Mouse (Mus musculus): ENCODE results near the gene Prpf3. TPM values are rescaled to one million over a fixed set of nuclear protein-coding genes. Genes with fewer than 3 reads are reported as not detected.

Prpf3 gene
- 14.9 and 16.5 TPM in 2 replicates for polyA plus RNA-seq (2015; fragmentation: Nextera tagmentation; extraction: Ambion mirVana)

DNA sequence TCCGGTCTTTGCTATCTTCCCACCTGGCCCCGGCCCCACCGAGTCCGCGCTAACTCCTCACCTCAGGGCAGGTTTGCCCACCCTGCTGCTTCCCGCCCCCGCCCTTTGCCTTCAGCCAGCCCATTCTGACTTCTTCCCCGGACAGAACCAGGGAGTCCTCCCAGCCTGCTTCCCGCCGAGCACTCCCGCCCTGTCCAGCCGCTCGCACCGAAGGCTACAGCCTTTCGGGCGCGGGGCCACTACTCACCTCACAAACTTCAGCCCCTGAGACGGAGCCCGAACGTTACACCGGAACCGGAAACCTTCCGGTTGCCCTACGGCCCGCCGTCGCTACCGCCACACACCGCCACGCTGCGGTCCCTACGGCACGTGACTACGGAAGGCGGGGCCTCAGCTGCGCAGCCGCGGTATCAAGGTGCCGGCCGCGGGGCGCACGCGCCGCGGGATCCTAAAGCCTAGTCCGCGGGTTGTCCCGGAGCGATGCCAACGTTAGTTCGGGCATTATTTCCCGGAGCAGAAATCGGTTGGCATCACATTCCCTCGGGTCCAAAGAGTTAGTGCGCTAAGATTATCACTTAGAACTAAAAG lies at the start of gene Prpf3:
Gene Prpf3, minus strand, starts transcription at position 384 of the 588 bp plus-strand sequence.
- peaks cover 27% of the 10 kb centered on the region for H3K36me3 ChIP-seq (ENCODE audit: control insufficient read depth, insufficient read depth)
- TF ChIP-seq CTCF (IDR thresholded peaks at IDR 0.05; ENCODE audit: low read depth), result no peak
- peak within 1 kb of the TSS; percentile 83 for H3K9ac ChIP-seq (ENCODE audit: low read depth, low read length)
- H3K4me1 ChIP-seq (replicated peaks; ENCODE audit: control insufficient read depth, insufficient read depth, low read length), result no peaks in the 10 kb centered on the region
- H3K27me3 ChIP-seq (replicated peaks; ENCODE audit: control insufficient read depth, insufficient read depth, low read length), result no peaks in the 10 kb centered on the region
- peak within 1 kb of the TSS; percentile 86 for H3K4me2 ChIP-seq (replicated peaks; ENCODE audit: low read depth)
- WGBS, result under 1% methylated on average over 56 of the region's 56 CpGs
- H3K9me3 ChIP-seq (ENCODE audit: control insufficient read depth), result no peaks in the 10 kb centered on the region
- peak; percentile 97 for ATAC-seq
- H3K27ac ChIP-seq (ENCODE audit: low read depth, low read length), result peak within 1 kb of the TSS; percentile 81
- peak within 1 kb of the TSS; percentile 91 for H3K4me3 ChIP-seq (ENCODE audit: low read depth, low read length)

DNA sequence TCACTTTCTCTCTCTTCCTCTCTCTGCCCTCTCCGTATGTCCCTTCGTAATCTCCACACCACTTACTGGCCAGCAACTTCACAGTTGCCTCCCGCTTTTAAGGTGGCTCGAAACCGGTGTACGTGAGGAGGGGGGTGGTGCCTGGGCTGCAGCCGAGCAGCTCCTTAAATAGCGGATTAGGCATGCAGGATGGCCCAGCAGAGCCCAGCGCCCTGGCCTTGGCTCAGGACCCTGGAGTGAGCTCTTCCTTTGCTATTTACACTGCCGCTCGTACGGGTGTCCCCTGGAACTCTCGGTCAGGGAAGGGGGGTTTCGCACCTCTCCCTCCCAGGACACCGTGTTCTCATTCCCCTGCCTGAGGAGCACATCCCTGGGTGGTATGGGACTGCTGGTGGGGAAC lies 48.9 kb upstream of the Prpf3 start, which contains the start of gene Car14:
Gene Car14, minus strand, starts transcription at position 124 of the 400 bp plus-strand sequence.
- no peaks in the 10 kb centered on the region for H3K9me3 ChIP-seq (ENCODE audit: control insufficient read depth)
- ATAC-seq, result no peak
- peaks cover 8% of the 10 kb centered on the region; the same call in 1 of the 2 replicates for H3K27me3 ChIP-seq (replicated peaks; ENCODE audit: control insufficient read depth, insufficient read depth, low read length)
- no peaks in the 10 kb centered on the region for H3K36me3 ChIP-seq (ENCODE audit: control insufficient read depth, insufficient read depth)
- H3K4me1 ChIP-seq (replicated peaks; ENCODE audit: control insufficient read depth, insufficient read depth, low read length), result no peaks in the 10 kb centered on the region
- WGBS, result 6% methylated on average over 15 of the region's 15 CpGs
- H3K9ac ChIP-seq (ENCODE audit: low read depth, low read length), result peak within 1 kb of the TSS; percentile 22; the same call in 1 of the 2 replicates
- H3K4me3 ChIP-seq (ENCODE audit: low read depth, low read length), result peak within 1 kb of the TSS; percentile 9; the same call in 1 of the 2 replicates
- H3K4me2 ChIP-seq (replicated peaks; ENCODE audit: low read depth), result peak within 1 kb of the TSS; percentile 70
- no peak for TF ChIP-seq CTCF (IDR thresholded peaks at IDR 0.05; ENCODE audit: low read depth)
- no peak within 1 kb of the TSS for H3K27ac ChIP-seq (ENCODE audit: low read depth, low read length)

DNA sequence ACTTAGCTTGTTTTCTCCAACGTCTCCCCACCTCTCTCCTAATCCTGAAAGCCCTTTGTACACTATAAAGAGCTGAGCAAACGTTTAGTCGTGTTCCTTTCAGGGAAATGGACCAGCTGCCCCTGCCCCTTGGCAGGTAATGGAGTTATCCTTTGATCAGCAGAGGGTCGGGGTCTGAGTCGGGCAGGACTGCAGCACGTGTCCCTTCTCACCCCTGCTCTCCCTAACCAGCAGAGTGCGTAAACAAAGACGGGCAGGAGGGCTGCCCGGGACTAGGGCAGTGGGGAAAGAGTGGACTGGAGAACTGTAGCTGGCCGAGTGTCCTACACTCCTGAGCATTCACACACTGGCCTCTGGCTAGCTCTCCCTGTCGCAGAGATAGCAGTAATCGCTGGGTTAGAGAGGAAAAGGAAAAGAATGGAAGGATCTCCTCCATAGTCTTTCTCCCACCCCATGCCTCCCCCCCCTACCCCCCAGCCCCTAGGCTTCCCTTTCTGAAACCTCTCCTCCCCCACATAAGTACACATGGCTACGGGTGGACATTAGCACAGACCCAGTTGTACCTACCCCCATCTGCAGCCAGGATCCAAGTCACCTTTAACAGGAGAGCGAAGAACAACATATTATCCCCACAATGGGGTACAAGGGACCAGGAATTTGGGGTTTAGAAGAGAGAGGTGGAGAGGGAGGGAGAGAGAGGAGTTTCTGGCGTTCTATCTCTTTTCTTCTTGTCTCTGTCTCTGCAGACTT lies 48.2 kb upstream of the Prpf3 start:
- Histone ChIP-seq H3K27me3 (replicated peaks; ENCODE audit: control insufficient read depth, insufficient read depth, low read length) (peaks cover 8% of the 10 kb centered on the region; the same call in 1 of the 2 replicates), H3K4me1 (replicated peaks; ENCODE audit: control insufficient read depth, insufficient read depth, low read length) (no peaks in the 10 kb centered on the region), H3K9ac (ENCODE audit: low read depth, low read length) (no peak overlapping the region), H3K36me3 (ENCODE audit: control insufficient read depth, insufficient read depth) (no peaks in the 10 kb centered on the region), H3K4me3 (ENCODE audit: low read depth, low read length) (peak overlapping the region; percentile 9; the same call in 1 of the 2 replicates), H3K27ac (ENCODE audit: low read depth, low read length) (no peak overlapping the region), H3K9me3 (ENCODE audit: control insufficient read depth) (no peaks in the 10 kb centered on the region), H3K4me2 (replicated peaks; ENCODE audit: low read depth) (0 out of 2 replicates have a peak overlapping the region, but pooled peaks have one; percentile 70)
- WGBS, result 12% methylated on average over 13 of the region's 15 CpGs
- no peak for ATAC-seq
- TF ChIP-seq CTCF (IDR thresholded peaks at IDR 0.05; ENCODE audit: low read depth), result no peak

DNA sequence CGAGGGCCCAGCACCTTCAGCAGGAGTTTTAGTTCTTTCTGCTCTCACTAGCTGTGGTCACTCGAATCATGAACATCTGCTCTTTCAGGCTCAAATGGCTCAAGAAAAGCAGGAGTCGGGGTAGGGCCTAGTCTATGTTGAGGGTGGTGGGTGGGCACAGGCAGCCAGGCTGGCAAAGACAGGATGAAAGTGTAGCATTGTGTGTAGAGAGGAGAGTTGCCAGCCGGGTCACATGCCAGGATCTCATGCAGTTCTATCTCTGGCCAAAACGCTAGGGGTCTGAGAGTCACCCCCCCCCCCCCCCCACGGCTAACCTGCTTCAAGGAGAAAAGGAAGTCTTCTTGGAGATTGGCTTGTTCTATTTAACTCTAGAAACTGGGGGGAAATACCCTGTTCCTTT lies 47.0 kb upstream of the Prpf3 start:
- Histone ChIP-seq H3K9ac (ENCODE audit: low read depth, low read length) (no peak overlapping the region), H3K27ac (ENCODE audit: low read depth, low read length) (no peak overlapping the region), H3K27me3 (replicated peaks; ENCODE audit: control insufficient read depth, insufficient read depth, low read length) (peaks cover 8% of the 10 kb centered on the region; the same call in 1 of the 2 replicates), H3K4me1 (replicated peaks; ENCODE audit: control insufficient read depth, insufficient read depth, low read length) (no peaks in the 10 kb centered on the region), H3K9me3 (ENCODE audit: control insufficient read depth) (no peaks in the 10 kb centered on the region), H3K36me3 (ENCODE audit: control insufficient read depth, insufficient read depth) (peaks cover 3% of the 10 kb centered on the region; the same call in 1 of the 2 replicates), H3K4me2 (replicated peaks; ENCODE audit: low read depth) (no peak overlapping the region), H3K4me3 (ENCODE audit: low read depth, low read length) (no peak overlapping the region)
- TF ChIP-seq CTCF (IDR thresholded peaks at IDR 0.05; ENCODE audit: low read depth), result no peak
- whole genome bisulfite sequencing, result 45% methylated on average over 6 of the region's 6 CpGs
- no peak for ATAC-seq

DNA sequence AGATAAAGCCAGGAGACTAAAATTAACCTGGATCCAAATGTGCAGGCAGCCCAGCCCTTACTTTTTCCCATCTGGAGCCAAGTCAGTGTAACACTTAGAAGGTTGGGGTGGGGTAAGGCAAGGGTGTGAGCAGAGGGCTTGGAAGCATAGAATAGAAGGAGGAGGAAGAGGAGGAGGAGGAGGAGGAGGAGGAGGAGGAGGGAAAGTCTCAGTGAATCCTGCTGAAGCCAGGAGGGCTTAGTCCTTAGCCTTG lies 46.6 kb upstream of the Prpf3 start:
- Histone ChIP-seq H3K9ac (ENCODE audit: low read depth, low read length) (no peak overlapping the region), H3K9me3 (ENCODE audit: control insufficient read depth) (no peaks in the 10 kb centered on the region), H3K4me2 (replicated peaks; ENCODE audit: low read depth) (no peak overlapping the region), H3K27me3 (replicated peaks; ENCODE audit: control insufficient read depth, insufficient read depth, low read length) (peaks cover 8% of the 10 kb centered on the region; the same call in 1 of the 2 replicates), H3K4me3 (ENCODE audit: low read depth, low read length) (no peak overlapping the region), H3K4me1 (replicated peaks; ENCODE audit: control insufficient read depth, insufficient read depth, low read length) (no peaks in the 10 kb centered on the region), H3K36me3 (ENCODE audit: control insufficient read depth, insufficient read depth) (peaks cover 3% of the 10 kb centered on the region; the same call in 1 of the 2 replicates), H3K27ac (ENCODE audit: low read depth, low read length) (no peak overlapping the region)
- no peak for TF ChIP-seq CTCF (IDR thresholded peaks at IDR 0.05; ENCODE audit: low read depth)
- no peak for ATAC-seq

DNA sequence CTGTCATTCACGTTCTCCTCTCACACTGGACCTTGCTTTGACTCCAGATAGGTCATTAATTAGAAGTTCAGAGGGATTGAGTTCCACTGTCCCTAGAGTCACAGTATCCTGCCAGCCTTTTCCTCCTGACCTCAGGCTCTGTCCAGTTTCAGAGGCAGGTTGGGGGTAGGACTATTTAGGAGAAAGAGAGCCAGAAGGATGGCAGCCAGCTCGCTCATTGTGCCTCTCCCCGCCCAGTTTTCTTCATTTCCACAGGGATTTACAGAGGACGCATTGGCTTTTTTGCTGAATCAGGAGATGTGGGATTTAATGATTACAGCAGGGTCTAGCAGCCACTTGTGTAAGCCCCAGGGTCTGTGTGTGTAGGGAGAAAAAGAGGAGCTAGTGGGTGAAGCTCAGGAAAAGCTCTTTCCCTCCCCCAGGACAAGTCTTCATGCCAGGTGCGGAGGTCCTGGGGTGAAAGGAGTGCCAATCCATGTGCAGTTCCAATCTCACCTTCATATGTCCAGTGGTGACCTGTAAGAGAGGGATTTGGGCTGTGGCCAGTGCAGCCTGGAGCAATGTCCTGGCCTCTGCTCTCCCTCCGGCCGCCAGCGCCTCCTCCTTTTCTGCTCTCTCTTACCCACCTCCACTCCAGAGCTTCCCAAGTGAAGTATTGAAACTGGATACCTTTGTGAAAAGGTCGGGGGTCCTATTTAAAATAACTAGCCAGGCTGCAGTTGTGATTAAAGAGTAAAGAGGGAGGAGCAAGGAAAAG lies 46.1 kb upstream of the Prpf3 start:
- WGBS, result 72% methylated on average over 9 of the region's 9 CpGs
- no peak overlapping the region for H3K9ac ChIP-seq (ENCODE audit: low read depth, low read length)
- ATAC-seq, result no peak
- H3K4me3 ChIP-seq (ENCODE audit: low read depth, low read length), result no peak overlapping the region
- H3K9me3 ChIP-seq (ENCODE audit: control insufficient read depth), result no peaks in the 10 kb centered on the region
- no peak overlapping the region for H3K4me2 ChIP-seq (replicated peaks; ENCODE audit: low read depth)
- H3K27ac ChIP-seq (ENCODE audit: low read depth, low read length), result no peak overlapping the region
- H3K27me3 ChIP-seq (replicated peaks; ENCODE audit: control insufficient read depth, insufficient read depth, low read length), result peaks cover 8% of the 10 kb centered on the region; the same call in 1 of the 2 replicates
- H3K4me1 ChIP-seq (replicated peaks; ENCODE audit: control insufficient read depth, insufficient read depth, low read length), result no peaks in the 10 kb centered on the region
- no peak for TF ChIP-seq CTCF (IDR thresholded peaks at IDR 0.05; ENCODE audit: low read depth)
- peaks cover 3% of the 10 kb centered on the region; the same call in 1 of the 2 replicates for H3K36me3 ChIP-seq (ENCODE audit: control insufficient read depth, insufficient read depth)

All from intestine, postnatal 0 days (tissue).